Mouse (Mus musculus) brain, embryonic 14.5 days (tissue): ENCODE results near the gene Col26a1.

Source experiments
- CTCF ChIP-seq: fragments of 200-500 bp; IDR thresholded peaks from 2 replicates; pipeline ENCODE4 v1.5.1; 2012; ENCODE audit warnings: inconsistent platforms, mild to moderate bottlenecking, moderate library complexity, borderline replicate concordance; ENCODE audit not compliant: insufficient read depth, insufficient read length; ENCODE audit errors: extremely low read depth
- POLR2A ChIP-seq: fragments of 200-500 bp; IDR thresholded peaks from 2 replicates; pipeline ENCODE4 v1.6.1; 2012; ENCODE audit warnings: mild to moderate bottlenecking, inconsistent platforms, borderline replicate concordance; ENCODE audit not compliant: poor library complexity, insufficient read depth, insufficient read length, severe bottlenecking; ENCODE audit errors: extremely low read depth

GRCm38 (mm10) chr5:136907991-136908857 is 25.2 kb upstream of the Col26a1 start, which contains the start of gene Ift22:
- no peak for TF ChIP-seq CTCF
- no peak for TF ChIP-seq POLR2A
